Mouse (Mus musculus) kidney, embryonic 14.5 days (tissue): ENCODE data around the gene Gapdh. TPM values are rescaled to one million over a fixed set of nuclear protein-coding genes. Genes with fewer than 3 reads are reported as not detected.

ENCODE experiments used
- ATAC-seq: fragments of 200-750 bp; cut with Nextera tagmentation; 2 replicates; pipeline ENCODE4 v1.8.0; 2017; ENCODE audit warnings: moderate number of reproducible peaks, mild to moderate bottlenecking, moderate TSS enrichment, moderate library complexity; ENCODE audit not compliant: low FRiP score, low TSS enrichment
- H3K27ac ChIP-seq: fragments of 300-500 bp; sonication (generic); 2 replicates; pipeline ENCODE4 v1.5.1; 2014; ENCODE audit warnings: low read depth, mild to moderate bottlenecking, low read length, moderate library complexity, mixed read lengths
- H3K27me3 ChIP-seq: fragments of 300-500 bp; sonication (generic); 2 replicates; pipeline ENCODE4 v1.6.1; 2014; ENCODE audit warnings: mild to moderate bottlenecking, low read length; ENCODE audit not compliant: control insufficient read depth, insufficient read depth
- H3K36me3 ChIP-seq: fragments of 300-500 bp; sonication (generic); 2 replicates; pipeline ENCODE4 v1.6.1; 2014; ENCODE audit warnings: low read length, mixed read lengths; ENCODE audit not compliant: control insufficient read depth, insufficient read depth
- H3K4me1 ChIP-seq: fragments of 300-500 bp; sonication (generic); 2 replicates; pipeline ENCODE4 v1.6.1; 2014; ENCODE audit warnings: low read length, mixed read lengths; ENCODE audit not compliant: control insufficient read depth, insufficient read depth
- H3K4me2 ChIP-seq: fragments of 300-500 bp; sonication (generic); replicated peaks from 2 replicates; pipeline ENCODE4 v1.6.1; 2014; ENCODE audit warnings: low read depth, mild to moderate bottlenecking, low read length
- H3K4me3 ChIP-seq: fragments of 300-500 bp; sonication (generic); 2 replicates; pipeline ENCODE4 v1.5.1; 2014; ENCODE audit warnings: mild to moderate bottlenecking, low read length
- H3K9ac ChIP-seq: fragments of 300-500 bp; sonication (generic); 2 replicates; pipeline ENCODE4 v1.6.1; 2014; ENCODE audit warnings: low read depth, mild to moderate bottlenecking, low read length, moderate library complexity
- H3K9me3 ChIP-seq: fragments of 300-500 bp; sonication (generic); 2 replicates; pipeline ENCODE4 v1.6.1; 2016; ENCODE audit warnings: low read length; ENCODE audit not compliant: control insufficient read depth
- WGBS: fragments of 180-500 bp; shearing (Covaris S2); extraction: QIAGEN DNeasy Blood & Tissue Kit; methylation state at CpG from one replicate; pipeline ENCODE4 v1.1.7; 2014; 5-methylcytosine and 5-hydroxymethylcytosine counted together
- polyA plus RNA-seq: library from polyadenylated mRNA; unstranded; fragments of >200 nt; fragmentation: Nextera tagmentation; extraction: Ambion mirVana; gene quantifications from 2 replicates; pipeline ENCODE4 v1.2.1, GENCODE M21; 2014

Gene Gapdh
- polyA plus RNA-seq, 1 experiment from 2014 or later: 2,196 TPM

GRCm38 (mm10) chr6:125155262-125155661 is 11.0 kb downstream of the Gapdh start:
- 0 out of 2 replicates have a peak, but pooled peaks cover 7% of the 10 kb centered on the region for H3K4me1 ChIP-seq
- no peak overlapping the region for H3K4me2 ChIP-seq
- peaks cover 19% of the 10 kb centered on the region for H3K36me3 ChIP-seq
- H3K27ac ChIP-seq: no peak overlapping the region
- no peak overlapping the region for H3K9ac ChIP-seq
- H3K9me3 ChIP-seq: no peaks in the 10 kb centered on the region
- H3K27me3 ChIP-seq: no peaks in the 10 kb centered on the region
- ATAC-seq: no peak
- no peak overlapping the region for H3K4me3 ChIP-seq
- WGBS: 89% methylated on average over 8 of the region's 8 CpGs

GRCm38 (mm10) chr6:125154550-125154949 is 11.7 kb downstream of the Gapdh start:
- no peak overlapping the region for H3K4me3 ChIP-seq
- peaks cover 12% of the 10 kb centered on the region; the same call in 1 of the 2 replicates for H3K36me3 ChIP-seq
- no peak for ATAC-seq
- H3K27me3 ChIP-seq: no peaks in the 10 kb centered on the region
- no peaks in the 10 kb centered on the region for H3K9me3 ChIP-seq
- no peak overlapping the region for H3K27ac ChIP-seq
- no peak overlapping the region for H3K4me2 ChIP-seq
- H3K4me1 ChIP-seq: peaks cover 10% of the 10 kb centered on the region; the same call in 1 of the 2 replicates
- H3K9ac ChIP-seq: no peak overlapping the region

DNA sequence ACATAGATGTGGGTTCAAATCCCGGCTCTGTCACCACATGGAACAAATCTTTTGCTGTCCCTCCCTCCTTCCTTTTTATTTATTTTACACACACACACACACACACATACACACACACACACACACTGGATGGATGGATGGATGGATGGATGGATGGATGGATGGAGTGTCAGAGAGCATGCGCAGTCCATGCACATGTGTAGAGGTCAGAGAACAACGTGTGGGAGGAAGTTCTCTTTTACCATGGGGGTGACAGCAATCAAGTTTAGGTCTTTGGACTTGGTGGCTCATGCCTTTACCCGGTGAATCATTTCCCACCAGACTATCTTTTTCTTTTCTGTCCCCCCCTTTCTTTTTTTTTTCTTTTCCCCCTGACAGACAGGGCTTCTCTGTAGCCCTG is 12.6 kb downstream of the Gapdh start:
- whole genome bisulfite sequencing: 88% methylated on average over 4 of the region's 4 CpGs
- Histone ChIP-seq H3K36me3 (peaks cover 4% of the 10 kb centered on the region; the same call in 1 of the 2 replicates), H3K4me1 (peaks cover 19% of the 10 kb centered on the region), H3K9me3 (no peaks in the 10 kb centered on the region), H3K4me3 (no peak overlapping the region), H3K27ac (no peak overlapping the region), H3K9ac (no peak overlapping the region), H3K4me2 (no peak overlapping the region), H3K27me3 (no peaks in the 10 kb centered on the region)
- no peak for ATAC-seq

- no peak overlapping the region for H3K4me2 ChIP-seq
- WGBS: 69% methylated on average over 5 of the region's 5 CpGs
- no peaks in the 10 kb centered on the region for H3K9me3 ChIP-seq
- no peak overlapping the region for H3K4me3 ChIP-seq
- no peak overlapping the region for H3K27ac ChIP-seq
- peaks cover 25% of the 10 kb centered on the region for H3K4me1 ChIP-seq
- no peak for ATAC-seq
- no peaks in the 10 kb centered on the region for H3K27me3 ChIP-seq
- no peaks in the 10 kb centered on the region; the same call in 1 of the 2 replicates for H3K36me3 ChIP-seq
- no peak overlapping the region for H3K9ac ChIP-seq
These were observed 13.3 kb downstream of the Gapdh start for GRCm38 (mm10) chr6:125153018-125153389.

- Histone ChIP-seq H3K9me3 (no peaks in the 10 kb centered on the region), H3K4me2 (no peak overlapping the region), H3K9ac (no peak overlapping the region), H3K4me3 (no peak overlapping the region), H3K36me3 (no peaks in the 10 kb centered on the region; the same call in 1 of the 2 replicates), H3K4me1 (peaks cover 28% of the 10 kb centered on the region), H3K27ac (no peak overlapping the region), H3K27me3 (no peaks in the 10 kb centered on the region)
- no peak for ATAC-seq
- WGBS: 74% methylated on average over 22 of the region's 22 CpGs
These were observed 13.9 kb downstream of the Gapdh start for GRCm38 (mm10) chr6:125152212-125153017.

- Histone ChIP-seq H3K36me3 (no peaks in the 10 kb centered on the region; the same call in 1 of the 2 replicates), H3K27ac (no peak overlapping the region; the same call in 1 of the 2 replicates), H3K4me3 (no peak overlapping the region), H3K9ac (no peak overlapping the region; the same call in 1 of the 2 replicates), H3K27me3 (no peaks in the 10 kb centered on the region), H3K9me3 (no peaks in the 10 kb centered on the region), H3K4me2 (no peak overlapping the region), H3K4me1 (peaks cover 41% of the 10 kb centered on the region)
- no peak for ATAC-seq
- WGBS: 70% methylated on average over 7 of the region's 7 CpGs
These were observed 16.7 kb downstream of the Gapdh start for GRCm38 (mm10) chr6:125149569-125149950.

DNA sequence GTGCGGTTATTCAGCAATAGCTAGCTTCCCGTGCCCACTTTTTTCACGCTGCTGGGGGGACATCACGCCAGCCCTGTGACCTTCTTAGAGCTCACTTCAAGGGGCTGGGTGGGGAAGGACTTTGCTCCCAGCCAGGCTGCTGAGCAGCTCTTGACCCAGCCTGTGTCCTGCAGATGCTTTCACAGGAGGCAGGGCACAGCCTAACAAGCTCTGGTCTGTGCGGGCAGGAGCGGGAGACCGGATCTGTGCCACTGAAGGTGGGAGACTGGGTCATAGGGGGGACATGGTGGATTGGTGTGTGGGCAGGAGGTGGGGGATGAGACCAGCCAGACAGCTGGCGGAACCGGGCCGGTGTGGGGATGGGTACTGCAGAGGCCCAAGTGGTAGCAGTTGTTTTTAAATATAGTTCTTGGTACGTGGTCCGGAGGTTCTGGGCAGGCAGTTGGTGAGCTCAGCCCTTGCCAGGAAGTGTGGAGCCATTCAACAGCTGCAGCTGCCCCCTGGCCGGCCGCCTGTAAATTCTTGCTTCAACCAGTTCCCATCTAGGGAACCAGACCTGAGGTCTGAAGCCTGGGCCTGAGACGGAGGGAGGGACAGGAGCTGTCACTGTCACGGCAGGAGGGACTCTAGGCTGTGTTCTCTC is 17.2 kb downstream of the Gapdh start:
- no peak for ATAC-seq
- peak overlapping the region; percentile 78 for H3K27ac ChIP-seq
- no peak overlapping the region; the same call in 1 of the 2 replicates for H3K4me2 ChIP-seq
- WGBS: 54% methylated on average over 16 of the region's 16 CpGs
- no peaks in the 10 kb centered on the region for H3K27me3 ChIP-seq
- no peaks in the 10 kb centered on the region for H3K9me3 ChIP-seq
- H3K4me1 ChIP-seq: peaks cover 41% of the 10 kb centered on the region
- H3K36me3 ChIP-seq: peaks cover 4% of the 10 kb centered on the region; the same call in 1 of the 2 replicates
- no peak overlapping the region for H3K4me3 ChIP-seq
- peak overlapping the region; percentile 31; the same call in 1 of the 2 replicates for H3K9ac ChIP-seq

DNA sequence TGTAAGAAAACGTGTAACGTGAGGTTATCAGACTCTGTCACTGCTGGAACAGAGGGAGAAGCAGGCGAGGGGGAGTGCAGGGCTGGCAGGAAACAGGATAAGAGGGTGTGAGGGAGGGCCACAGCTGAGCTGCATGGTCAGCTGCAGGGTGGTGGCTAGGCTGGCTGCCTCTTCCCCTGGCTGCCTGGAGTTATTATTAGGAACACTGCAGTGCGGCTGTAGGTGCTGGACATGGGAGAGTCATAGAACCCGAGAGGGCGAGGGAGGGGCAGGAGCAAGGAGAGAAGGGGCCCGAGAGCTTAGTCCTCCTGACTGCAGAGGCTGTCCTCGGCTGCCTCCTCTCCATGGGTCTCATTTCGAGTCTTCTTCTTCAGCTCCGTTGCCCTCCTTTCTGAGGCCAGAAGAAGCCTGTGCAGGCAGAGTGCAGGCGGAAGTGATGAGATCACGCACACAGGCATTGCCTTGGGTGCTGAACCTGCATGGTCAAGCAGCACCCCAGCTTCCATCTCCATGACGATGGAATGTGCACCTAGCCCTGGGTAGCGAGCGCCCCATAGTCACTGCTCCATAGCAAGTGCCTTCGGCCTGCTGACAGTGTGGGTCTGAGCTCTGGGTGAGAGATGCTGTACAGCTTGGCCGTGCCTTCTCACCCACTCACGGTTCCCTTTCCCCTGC is 17.9 kb downstream of the Gapdh start:
- Histone ChIP-seq H3K27me3 (no peaks in the 10 kb centered on the region), H3K4me2 (peak overlapping the region; percentile 8; the same call in 1 of the 2 replicates)

More for the DNA sequence above, 17.9 kb downstream of the Gapdh start:
- WGBS: 43% methylated on average over 18 of the region's 18 CpGs
- Histone ChIP-seq H3K36me3 (peaks cover 10% of the 10 kb centered on the region), H3K9me3 (no peaks in the 10 kb centered on the region), H3K27ac (peak overlapping the region; percentile 78), H3K4me3 (no peak overlapping the region; the same call in 1 of the 2 replicates), H3K9ac (peak overlapping the region; percentile 31), H3K4me1 (peaks cover 41% of the 10 kb centered on the region)
- peak; percentile 28 for ATAC-seq
